10 mouse cellular contexts compared by ENCODE assay signal in genomic region chr13:32495063-32495462, GRCm38 (mm10).
DNase-seq lines count a peak whose midpoint lies in the region; ATAC-seq lines count a peak whose summit lies in the region.
"Had no signal": no experiment of that assay in that cellular context is flagged by ENCODE, and none has a peak within 500 bp of the region (broad histone marks: within the 10 kb centered on the region; RNA-seq: fewer than 3 reads in every experiment).

No protein-coding gene starts in this region.

- no peak overlapping the region for H3K4me2 ChIP-seq in forebrain, embryonic 12.5 days
- H3K4me2 ChIP-seq: stomach, embryonic 15.5 days had no signal

- peak; percentile 9 to 11 for DNase-seq in cerebellum, adult 18-20 months
- no peak for DNase-seq in cerebellum, postnatal 4 days (ENCODE audit: low spot score in 2 of 2)
- DNase-seq in 3134 (ENCODE audit: extremely low read depth, insufficient read length, low spot score), result peak; percentile 72
- peak; percentile 17 for DNase-seq in cerebellum, adult 9-11 months
- peak; percentile 58 for DNase-seq in kidney, postnatal 10 days
- no peak for DNase-seq in embryo, embryonic 11 days
- no peak for DNase-seq in thymus, adult 18-20 months

- H3K4me3 ChIP-seq in forebrain, embryonic 12.5 days (replicated peaks), result no peak overlapping the region
- H3K4me3 ChIP-seq: stomach, embryonic 15.5 days had no signal

- H3K36me3 ChIP-seq in forebrain, embryonic 12.5 days (replicated peaks), result no peaks in the 10 kb centered on the region
- H3K36me3 ChIP-seq: stomach, embryonic 15.5 days had no signal

- no peaks in the 10 kb centered on the region for H3K27me3 ChIP-seq in forebrain, embryonic 12.5 days
- H3K27me3 ChIP-seq: stomach, embryonic 15.5 days had no signal

- 67% methylated on average over 6 of the region's 6 CpGs for WGBS in forebrain, embryonic 12.5 days

- ATAC-seq in forebrain, embryonic 12.5 days (ENCODE audit: low FRiP score), result no peak
- ATAC-seq: midbrain, embryonic 16.5 days had no signal

- H3K9me3 ChIP-seq in forebrain, embryonic 12.5 days, result no peaks in the 10 kb centered on the region
- H3K9me3 ChIP-seq: stomach, embryonic 15.5 days had no signal

- no peaks in the 10 kb centered on the region for H3K4me1 ChIP-seq in forebrain, embryonic 12.5 days
- H3K4me1 ChIP-seq: stomach, embryonic 15.5 days had no signal

- no peak overlapping the region for H3K9ac ChIP-seq in forebrain, embryonic 12.5 days
- H3K9ac ChIP-seq: stomach, embryonic 15.5 days had no signal

- no peak overlapping the region for H3K27ac ChIP-seq in forebrain, embryonic 12.5 days
- H3K27ac ChIP-seq: stomach, embryonic 15.5 days had no signal

Comparison
In these comparisons a context has a peak if more than half of its experiments do, and no peak if none do; other contexts are left out.
1. DNase-seq: peak in cerebellum, adult 18-20 months (2 of 2), 3134 (single experiment), cerebellum, adult 9-11 months (single experiment) and kidney, postnatal 10 days (single experiment); none in cerebellum, postnatal 4 days (0 of 2), embryo, embryonic 11 days (single experiment) and thymus, adult 18-20 months (0 of 2).